Mouse (Mus musculus): ENCODE data around the gene Fam193b. TPM values are rescaled to one million over a fixed set of nuclear protein-coding genes. Genes with fewer than 3 reads are reported as not detected.

Fam193b gene
- polyA plus RNA-seq, 1 experiment from 2014 or later: 50.7 TPM

Small RNA genes lying within 50 kb of the gene (microRNA-seq; reads per million reads assigned to microRNA genes)
- gene Mir6945: 1.4 reads per million

Other genes starting within 250 kb of the Fam193b start
- gene Rab24, start 249.2 kb downstream of the Fam193b start, polyA plus RNA-seq (2015; fragmentation: Nextera tagmentation; extraction: Ambion mirVana): 104 and 109 TPM in 2 replicates
- 40.9 and 41.0 TPM in 2 replicates for gene Mxd3, start 241.3 kb downstream of the Fam193b start, polyA plus RNA-seq (2015; fragmentation: Nextera tagmentation; extraction: Ambion mirVana)
- gene Lman2, start 208.3 kb downstream of the Fam193b start, polyA plus RNA-seq (2015; fragmentation: Nextera tagmentation; extraction: Ambion mirVana): 93.9 and 94.0 TPM in 2 replicates
- 1.3 and 1.5 TPM in 2 replicates for gene Rgs14, start 201.4 kb downstream of the Fam193b start, polyA plus RNA-seq (2015; fragmentation: Nextera tagmentation; extraction: Ambion mirVana)
- 0.06 TPM in 1 of 2 replicates, not detected in the other for gene Slc34a1, start 172.9 kb downstream of the Fam193b start, polyA plus RNA-seq (2015; fragmentation: Nextera tagmentation; extraction: Ambion mirVana)
- 0.29 TPM in 1 of 2 replicates, not detected in the other for gene Pfn3, start 155.9 kb downstream of the Fam193b start, polyA plus RNA-seq (2015; fragmentation: Nextera tagmentation; extraction: Ambion mirVana)
- gene F12, start 144.3 kb downstream of the Fam193b start, polyA plus RNA-seq (2015; fragmentation: Nextera tagmentation; extraction: Ambion mirVana): 0.08 and 0.51 TPM in 2 replicates
- 48.1 and 50.1 TPM in 2 replicates for gene Grk6, start 126.0 kb downstream of the Fam193b start, polyA plus RNA-seq (2015; fragmentation: Nextera tagmentation; extraction: Ambion mirVana)
- gene Prr7, start 106.9 kb downstream of the Fam193b start, polyA plus RNA-seq (2015; fragmentation: Nextera tagmentation; extraction: Ambion mirVana): 0.79 and 0.87 TPM in 2 replicates
- 297 and 304 TPM in 2 replicates for gene Dbn1, start 83.0 kb downstream of the Fam193b start, polyA plus RNA-seq (2015; fragmentation: Nextera tagmentation; extraction: Ambion mirVana)
- gene Pdlim7, start 57.4 kb downstream of the Fam193b start, polyA plus RNA-seq (2015; fragmentation: Nextera tagmentation; extraction: Ambion mirVana): 175 and 181 TPM in 2 replicates
- 2.3 and 2.9 TPM in 2 replicates for gene Dok3, start 41.8 kb downstream of the Fam193b start, polyA plus RNA-seq (2015; fragmentation: Nextera tagmentation; extraction: Ambion mirVana)
- gene Ddx41, start 34.5 kb downstream of the Fam193b start, polyA plus RNA-seq (2015; fragmentation: Nextera tagmentation; extraction: Ambion mirVana): 71.4 and 73.4 TPM in 2 replicates
- 166 and 175 TPM in 2 replicates for gene Tmed9, start 2.6 kb upstream of the Fam193b start, polyA plus RNA-seq (2015; fragmentation: Nextera tagmentation; extraction: Ambion mirVana)
- 34.8 and 37.3 TPM in 2 replicates for gene B4galt7, start 28.8 kb upstream of the Fam193b start, polyA plus RNA-seq (2015; fragmentation: Nextera tagmentation; extraction: Ambion mirVana)
- 71.8 and 77.7 TPM in 2 replicates for gene Caml, start 51.9 kb upstream of the Fam193b start, polyA plus RNA-seq (2015; fragmentation: Nextera tagmentation; extraction: Ambion mirVana)
- gene Ddx46, start 63.9 kb upstream of the Fam193b start, polyA plus RNA-seq (2015; fragmentation: Nextera tagmentation; extraction: Ambion mirVana): 38.8 and 39.9 TPM in 2 replicates
- gene B230219D22Rik, start 122.0 kb upstream of the Fam193b start, polyA plus RNA-seq (2015; fragmentation: Nextera tagmentation; extraction: Ambion mirVana): 65.9 and 66.4 TPM in 2 replicates
- gene Txndc15, start 143.5 kb upstream of the Fam193b start, polyA plus RNA-seq (2015; fragmentation: Nextera tagmentation; extraction: Ambion mirVana): 109 and 113 TPM in 2 replicates
- gene Pcbd2, start 156.2 kb upstream of the Fam193b start, polyA plus RNA-seq (2015; fragmentation: Nextera tagmentation; extraction: Ambion mirVana): 40.2 and 49.8 TPM in 2 replicates
- gene Catsper3, start 213.4 kb upstream of the Fam193b start, polyA plus RNA-seq (2015; fragmentation: Nextera tagmentation; extraction: Ambion mirVana): 0.14 TPM in 1 of 2 replicates, not detected in the other

Data from limb, embryonic 13.5 days (tissue).